Mouse (Mus musculus): ENCODE measurements around the gene Tmem223. TPM values are rescaled to one million over a fixed set of nuclear protein-coding genes. Genes with fewer than 3 reads are reported as not detected.
A peak's percentile ranks its signal among the peaks of the same experiment; 100 is the strongest.

Tmem223 gene
- total and polyA plus RNA-seq, 3 experiments, result 114 to 352 (median 134) TPM

- no peak for DNase-seq
Measured at GRCm38 (mm10) chr19:8745382-8745781, 25.4 kb upstream of the Tmem223 start.

GRCm38 (mm10) chr19:8747368-8747767, 23.4 kb upstream of the Tmem223 start:
- DNase-seq, result no peak

- DNase-seq, result no peak
Measured at GRCm38 (mm10) chr19:8755652-8756051, 15.1 kb upstream of the Tmem223 start.

GRCm38 (mm10) chr19:8756635-8757387, 14.0 kb upstream of the Tmem223 start, which contains the start of gene Nxf1:
Gene Nxf1, plus strand, starts transcription at chr19:8757073.
- DNase-seq, result peak; percentile 95

- DNase-seq, result no peak
Measured at GRCm38 (mm10) chr19:8757471-8757998, 13.3 kb upstream of the Tmem223 start.

GRCm38 (mm10) chr19:8758899-8759298, 11.9 kb upstream of the Tmem223 start:
- no peak for DNase-seq

GRCm38 (mm10) chr19:8760757-8761156, 10.0 kb upstream of the Tmem223 start:
- no peak for DNase-seq

- DNase-seq, result no peak
Measured at GRCm38 (mm10) chr19:8763276-8763675, 7.5 kb upstream of the Tmem223 start.

GRCm38 (mm10) chr19:8765562-8765961, 5.2 kb upstream of the Tmem223 start:
- DNase-seq, result no peak

- DNase-seq, result no peak
Measured at GRCm38 (mm10) chr19:8772996-8773395, 2.2 kb downstream of the Tmem223 start.

GRCm38 (mm10) chr19:8773409-8773808, 2.6 kb downstream of the Tmem223 start:
- no peak for DNase-seq

GRCm38 (mm10) chr19:8774086-8774835, 3.5 kb downstream of the Tmem223 start, which contains the start of gene Tmem179b:
Gene Tmem179b, minus strand, starts transcription at chr19:8774467.
- DNase-seq, result peak; percentile 96

GRCm38 (mm10) chr19:8774951-8775421, 4.2 kb downstream of the Tmem223 start:
- DNase-seq, result peak; percentile 61

GRCm38 (mm10) chr19:8786008-8786781, 15.4 kb downstream of the Tmem223 start, which contains the start of gene Taf6l:
Gene Taf6l, minus strand, starts transcription at chr19:8786417.
- peak; percentile 94 for DNase-seq

GRCm38 (mm10) chr19:8788521-8788920, 17.7 kb downstream of the Tmem223 start:
- DNase-seq, result no peak

- DNase-seq, result no peak
Measured at GRCm38 (mm10) chr19:8789171-8789570, 18.4 kb downstream of the Tmem223 start.

- DNase-seq, result no peak
Measured at GRCm38 (mm10) chr19:8790171-8790570, 19.4 kb downstream of the Tmem223 start.

- DNase-seq, result peak; percentile 94
Measured at GRCm38 (mm10) chr19:8798264-8798946, 27.6 kb downstream of the Tmem223 start, which contains the start of gene Polr2g. Gene Polr2g, minus strand, starts transcription at chr19:8798577.

GRCm38 (mm10) chr19:8798947-8799315, 28.1 kb downstream of the Tmem223 start:
- DNase-seq, result no peak

GRCm38 (mm10) chr19:8802130-8802821, 31.5 kb downstream of the Tmem223 start, which contains the start of gene Zbtb3:
Gene Zbtb3, plus strand, starts transcription at chr19:8802555.
- peak; percentile 96 for DNase-seq
